In genomic region chr10:22820841-22821240, GRCm38 (mm10) we compare ENCODE assay signal across 21 mouse cellular contexts. TPM values are rescaled to one million over a fixed set of nuclear protein-coding genes. Genes with fewer than 3 reads are reported as not detected.
DNase-seq lines count a peak whose midpoint lies in the region; ATAC-seq and TF ChIP-seq lines count a peak whose summit lies in the region.
"Had no signal": no experiment of that assay in that cellular context is flagged by ENCODE, and none has a peak within 500 bp of the region (broad histone marks: within the 10 kb centered on the region; RNA-seq: fewer than 3 reads in every experiment).

No protein-coding gene starts in this region.

- no peaks in the 10 kb centered on the region for H3K36me3 ChIP-seq in heart, adult 2 months (ENCODE audit: control insufficient read depth, insufficient read depth, low read length)
- H3K36me3 ChIP-seq in heart, embryonic 12.5 days: no peaks in the 10 kb centered on the region
- H3K36me3 ChIP-seq in kidney, embryonic 16.5 days (ENCODE audit: insufficient read depth, low read length): 0 out of 2 replicates have a peak, but pooled peaks cover 4% of the 10 kb centered on the region
- H3K36me3 ChIP-seq in testis, adult 2 months (ENCODE audit: control insufficient read depth, insufficient read depth, low read length): no peaks in the 10 kb centered on the region
- H3K36me3 ChIP-seq: hindbrain, embryonic 13.5 days had no signal

- no peak for TF ChIP-seq POLR2A in heart, adult 2 months (IDR thresholded peaks at IDR 0.05; ENCODE audit: insufficient read depth, low read depth, low read length)
- TF ChIP-seq POLR2A in testis, adult 2 months (IDR thresholded peaks at IDR 0.05; ENCODE audit: control insufficient read depth, low read depth, low read length): no peak

- no peaks in the 10 kb centered on the region for H3K9me3 ChIP-seq in heart, embryonic 12.5 days (replicated peaks)
- H3K9me3 ChIP-seq in kidney, embryonic 16.5 days (ENCODE audit: low read length): no peaks in the 10 kb centered on the region
- H3K9me3 ChIP-seq: forebrain, embryonic 13.5 days; hindbrain, embryonic 13.5 days had no signal

- no peak for ATAC-seq in heart, embryonic 12.5 days (ENCODE audit: insufficient number of reproducible peaks, low FRiP score)
- ATAC-seq in kidney, embryonic 16.5 days (ENCODE audit: low FRiP score, low TSS enrichment): no peak
- ATAC-seq: forebrain, embryonic 13.5 days; liver, postnatal 0 days had no signal

- intact Hi-C loops in heart, adult 2 months (cut with DNase I): loop anchor here (2.0 to 10.0 kb wide), 2 partner anchors 54 to 256 kb away; no protein-coding TSS in a partner anchor

- no peak overlapping the region for H3K4me3 ChIP-seq in heart, adult 2 months
- no peak overlapping the region for H3K4me3 ChIP-seq in heart, embryonic 12.5 days
- H3K4me3 ChIP-seq in kidney, embryonic 16.5 days (ENCODE audit: low read length): peak overlapping the region; percentile 73
- no peak overlapping the region for H3K4me3 ChIP-seq in testis, adult 2 months (ENCODE audit: control insufficient read depth, low read depth, low read length)
- H3K4me3 ChIP-seq: forebrain, embryonic 13.5 days; hindbrain, embryonic 13.5 days; megakaryocyte, embryonic 14.5 days had no signal

- no peak for TF ChIP-seq CTCF in heart, adult 2 months (IDR thresholded peaks at IDR 0.05)
- no peak for TF ChIP-seq CTCF in testis, adult 2 months (IDR thresholded peaks at IDR 0.05; ENCODE audit: control insufficient read depth, insufficient read depth, insufficient replicate concordance, low read depth, low read length)

- peak overlapping the region; percentile 47 for H3K27ac ChIP-seq in heart, adult 2 months
- H3K27ac ChIP-seq in heart, embryonic 12.5 days (ENCODE audit: poor library complexity, severe bottlenecking): no peak overlapping the region
- H3K27ac ChIP-seq in kidney, embryonic 16.5 days (ENCODE audit: low read length): peak overlapping the region; percentile 96
- peak overlapping the region; percentile 4 for H3K27ac ChIP-seq in testis, adult 2 months (ENCODE audit: control insufficient read depth, insufficient read depth, low read depth, low read length)
- H3K27ac ChIP-seq: forebrain, embryonic 13.5 days; hindbrain, embryonic 13.5 days had no signal

- H3K4me2 ChIP-seq in heart, embryonic 12.5 days: no peak overlapping the region
- peak overlapping the region; percentile 53 for H3K4me2 ChIP-seq in kidney, embryonic 16.5 days (replicated peaks; ENCODE audit: low read depth, low read length)
- H3K4me2 ChIP-seq: forebrain, embryonic 13.5 days; hindbrain, embryonic 13.5 days had no signal

- H3K79me2 ChIP-seq in heart, adult 2 months (replicated peaks; ENCODE audit: control insufficient read depth, insufficient read depth, low read length): no peaks in the 10 kb centered on the region

- H3K4me1 ChIP-seq in heart, adult 2 months (ENCODE audit: control insufficient read depth, insufficient read depth, low read length): no peaks in the 10 kb centered on the region
- peaks cover 19% of the 10 kb centered on the region for H3K4me1 ChIP-seq in heart, embryonic 12.5 days (replicated peaks)
- H3K4me1 ChIP-seq in kidney, embryonic 16.5 days (ENCODE audit: insufficient read depth, low read length): peaks cover 20% of the 10 kb centered on the region
- peaks cover 5% of the 10 kb centered on the region; the same call in 1 of the 2 replicates for H3K4me1 ChIP-seq in testis, adult 2 months (ENCODE audit: control insufficient read depth, insufficient read depth, low read length)

- DNase-seq in heart, adult 2 months: no peak
- no peak for DNase-seq in kidney, postnatal 4 days
- no peak for DNase-seq in testis, postnatal 10 days (ENCODE audit: low spot score)
- no peak for DNase-seq in layer of hippocampus, postnatal 25 days (ENCODE audit: extremely low spot score in 1 of 2, low spot score in 1 of 2)
- DNase-seq in ovary, adult 18-20 months (ENCODE audit: low spot score): no peak
- DNase-seq: cerebellum, postnatal 14 days; gastrocnemius, postnatal 25 days; kidney, adult 8-10 months; liver, postnatal 0 days; right cerebral cortex, adult 18-20 months; thymus, postnatal 25 days had no signal

- TF ChIP-seq EP300 in heart, adult 2 months (IDR thresholded peaks at IDR 0.05; ENCODE audit: insufficient read depth, low read depth, low read length): no peak

- no peak overlapping the region for H3K9ac ChIP-seq in heart, adult 2 months (ENCODE audit: low read depth, low read length)
- no peak overlapping the region for H3K9ac ChIP-seq in heart, embryonic 12.5 days
- peak overlapping the region; percentile 18 for H3K9ac ChIP-seq in kidney, embryonic 16.5 days (replicated peaks; ENCODE audit: low read length)
- H3K9ac ChIP-seq: forebrain, embryonic 13.5 days; hindbrain, embryonic 13.5 days; liver, postnatal 0 days had no signal

- 73% methylated on average over 2 of the region's 2 CpGs for WGBS in heart, adult 2 months
- 55% methylated on average over 2 of the region's 2 CpGs for WGBS in heart, embryonic 12.5 days
- 52% methylated on average over 2 of the region's 2 CpGs for WGBS in kidney, embryonic 16.5 days

- peaks cover 12% of the 10 kb centered on the region for H3K27me3 ChIP-seq in heart, adult 2 months (ENCODE audit: control insufficient read depth, insufficient read depth, low read length)
- peaks cover 41% of the 10 kb centered on the region for H3K27me3 ChIP-seq in heart, embryonic 12.5 days (replicated peaks)
- H3K27me3 ChIP-seq in kidney, embryonic 16.5 days (ENCODE audit: insufficient read depth, low read length): no peaks in the 10 kb centered on the region; the same call in 1 of the 2 replicates
- H3K27me3 ChIP-seq in testis, adult 2 months (ENCODE audit: control insufficient read depth, insufficient read depth, low read length): no peaks in the 10 kb centered on the region; the same call in none of the 2 replicates

RNA-seq across cellular contexts. Expression of gene Tcf21, which starts 0.9 kb away (rescaled TPM):
- 1 to 10 TPM; 8.4 to 9.6 TPM for total RNA-seq in heart, adult 2 months (2021)
- 29.6 and 32.3 TPM in 2 replicates for polyA plus RNA-seq in heart, adult 2 months (2012; rRNA removed)
- 74.5 and 76.6 TPM in 2 replicates for polyA plus RNA-seq in heart, embryonic 12.5 days (2016; fragmentation: Nextera tagmentation; extraction: Ambion mirVana)
- 357 and 367 TPM in 2 replicates for polyA plus RNA-seq in kidney, embryonic 16.5 days (2015; fragmentation: Nextera tagmentation; extraction: Ambion mirVana)
- 11.2 and 12.4 TPM in 2 replicates for polyA plus RNA-seq in testis, adult 2 months (2012; rRNA removed)
- total RNA-seq in layer of hippocampus, postnatal 25 days (2021): not detected
- total RNA-seq: gastrocnemius, postnatal 25 days; layer of hippocampus, postnatal 10 days; left cerebral cortex, postnatal 14 days; MEL; midbrain, postnatal 0 days had no signal
- polyA plus RNA-seq: midbrain, postnatal 0 days had no signal
